Mouse (Mus musculus) hindbrain, embryonic 12.5 days (tissue): ENCODE results near the gene Hist1h1a. TPM values are rescaled to one million over a fixed set of nuclear protein-coding genes. Genes with fewer than 3 reads are reported as not detected.
"Not testable (repeated sequence)": the region's sequence is repeated elsewhere in the genome, so short reads cannot be mapped to it uniquely, and the experiment has no call there.

Experiments
- ATAC-seq: fragments of 200-750 bp; cut with Nextera tagmentation; 2 replicates; pipeline ENCODE4 v1.8.0; 2017; ENCODE audit warnings: moderate TSS enrichment; ENCODE audit not compliant: low FRiP score
- H3K27ac ChIP-seq: fragments of 300-500 bp; sonication (generic); 2 replicates; pipeline ENCODE4 v1.5.1; 2016; ENCODE audit warnings: mild to moderate bottlenecking
- H3K27me3 ChIP-seq: fragments of 300-500 bp; sonication (generic); 2 replicates; pipeline ENCODE4 v1.6.1; 2016; ENCODE audit warnings: mild to moderate bottlenecking
- H3K36me3 ChIP-seq: fragments of 300-500 bp; sonication (generic); 2 replicates; pipeline ENCODE4 v1.6.1; 2016; ENCODE audit warnings: mild to moderate bottlenecking
- H3K4me1 ChIP-seq: fragments of 300-500 bp; sonication (generic); 2 replicates; pipeline ENCODE4 v1.6.1; 2016
- H3K4me2 ChIP-seq: fragments of 300-500 bp; sonication (generic); replicated peaks from 2 replicates; pipeline ENCODE4 v1.6.1; 2016; ENCODE audit warnings: mild to moderate bottlenecking
- H3K4me3 ChIP-seq: fragments of 300-500 bp; sonication (generic); 2 replicates; pipeline ENCODE4 v1.5.1; 2016; ENCODE audit warnings: mild to moderate bottlenecking
- H3K9ac ChIP-seq: fragments of 300-500 bp; sonication (generic); 2 replicates; pipeline ENCODE4 v1.6.1; 2016; ENCODE audit warnings: mild to moderate bottlenecking, moderate library complexity
- H3K9me3 ChIP-seq: fragments of 300-500 bp; sonication (generic); replicated peaks from 2 replicates; pipeline ENCODE4 v1.6.1; 2016; ENCODE audit warnings: mild to moderate bottlenecking
- WGBS: fragments of 180-500 bp; shearing (Covaris S2); methylation state at CpG from one replicate; pipeline ENCODE4 v1.1.7; 2016; 5-methylcytosine and 5-hydroxymethylcytosine counted together
- polyA plus RNA-seq: library from polyadenylated mRNA; unstranded; fragments of >200 nt; fragmentation: Nextera tagmentation; extraction: Ambion mirVana; gene quantifications from 2 replicates; pipeline ENCODE4 v1.2.1, GENCODE M21; 2016

The Hist1h1a gene
- polyA plus RNA-seq, 1 experiment from 2014 or later, result 2.7 TPM

DNA sequence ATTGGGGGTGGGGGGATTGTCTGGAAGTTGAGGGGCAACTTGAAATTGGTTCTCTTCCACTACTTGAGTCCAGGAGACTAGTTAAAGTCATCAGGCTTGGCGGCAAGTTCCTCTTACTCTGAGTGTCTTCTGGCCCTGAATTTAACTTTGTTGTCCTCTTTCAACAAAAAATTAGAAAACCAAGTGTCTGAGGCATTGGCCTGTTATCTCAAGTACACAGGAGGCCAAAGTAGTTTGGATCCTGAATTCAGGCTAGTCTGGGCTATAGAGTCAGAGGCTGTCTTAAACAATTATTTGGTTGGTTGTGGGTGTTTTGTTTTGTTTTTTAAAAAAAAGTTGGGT lies 1.7 kb downstream of the Hist1h1a start:
- H3K9ac ChIP-seq, result no peak overlapping the region
- H3K27ac ChIP-seq, result no peak overlapping the region
- 74% methylated on average over 1 of the region's 1 CpGs for WGBS
- no peaks in the 10 kb centered on the region for H3K27me3 ChIP-seq
- H3K4me1 ChIP-seq, result peaks cover 20% of the 10 kb centered on the region
- H3K9me3 ChIP-seq, result no peaks in the 10 kb centered on the region
- no peaks in the 10 kb centered on the region for H3K36me3 ChIP-seq
- H3K4me2 ChIP-seq, result no peak overlapping the region; the same call in 1 of the 2 replicates
- H3K4me3 ChIP-seq, result no peak overlapping the region
- ATAC-seq, result no peak

DNA sequence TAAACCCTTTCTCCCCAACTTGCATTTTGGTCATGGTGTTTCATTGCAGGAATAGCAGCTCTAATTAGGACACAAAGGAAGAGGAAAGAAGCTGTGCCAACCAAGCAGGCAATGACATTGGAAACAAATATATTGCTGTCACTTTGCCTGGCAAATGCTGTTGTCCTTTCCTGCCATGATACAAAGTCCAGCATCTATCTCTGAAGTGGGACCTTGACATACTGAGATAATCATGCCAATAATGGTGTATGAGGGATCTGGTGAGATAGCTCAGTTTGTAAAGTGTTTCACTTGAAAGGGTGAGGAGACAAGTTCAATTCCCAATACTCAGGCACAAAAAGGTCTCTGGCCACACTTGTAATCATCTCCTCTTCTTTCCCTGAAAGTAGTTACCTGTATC lies 3.3 kb downstream of the Hist1h1a start:
- Histone ChIP-seq H3K4me3 (no peak overlapping the region), H3K36me3 (no peaks in the 10 kb centered on the region), H3K9ac (no peak overlapping the region), H3K4me2 (no peak overlapping the region), H3K27ac (no peak overlapping the region), H3K27me3 (no peaks in the 10 kb centered on the region), H3K4me1 (peaks cover 12% of the 10 kb centered on the region), H3K9me3 (no peaks in the 10 kb centered on the region)
- ATAC-seq, result no peak

DNA sequence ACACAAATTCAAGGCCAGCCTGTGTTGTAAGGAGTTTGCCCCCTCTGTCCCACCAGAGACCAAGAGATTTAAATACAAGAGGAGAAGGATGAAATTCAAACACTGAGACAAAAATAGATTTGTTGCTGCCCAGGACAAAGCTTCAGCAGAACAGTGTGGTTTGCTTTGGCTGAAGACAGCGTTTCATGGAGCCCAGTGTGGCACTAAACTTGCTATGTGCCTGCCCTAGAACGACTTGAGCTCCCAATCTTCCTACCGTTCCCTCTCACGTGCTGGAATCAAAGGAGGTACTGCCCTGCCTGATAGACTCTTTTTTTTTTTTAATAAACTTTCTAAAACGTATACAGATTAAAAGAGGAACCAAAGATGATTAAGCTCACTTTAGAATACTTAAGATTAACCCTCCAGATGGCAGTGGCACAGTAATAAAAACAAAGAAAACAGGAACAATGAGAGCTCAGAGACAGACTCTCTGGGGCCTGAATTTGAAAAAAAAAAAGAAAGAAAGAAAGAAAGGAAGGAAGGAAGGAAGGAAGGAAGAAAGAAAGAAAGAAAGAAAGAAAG lies 5.5 kb downstream of the Hist1h1a start:
- Histone ChIP-seq H3K4me1 (peaks cover 10% of the 10 kb centered on the region), H3K4me3 (no peak overlapping the region), H3K36me3 (no peaks in the 10 kb centered on the region), H3K4me2 (no peak overlapping the region), H3K9me3 (no peaks in the 10 kb centered on the region), H3K27ac (no peak overlapping the region), H3K27me3 (no peaks in the 10 kb centered on the region), H3K9ac (no peak overlapping the region)
- 59% methylated on average over 5 of the region's 5 CpGs for WGBS
- ATAC-seq, result no peak

GRCm38 (mm10) chr13:23769613-23770012 lies 6.1 kb downstream of the Hist1h1a start, which contains the start of gene Trim38:
TSS of gene Trim38 (plus strand) at chr13:23769913.
- not testable (repeated sequence) for H3K4me2 ChIP-seq, H3K27me3 ChIP-seq, H3K4me1 ChIP-seq, ATAC-seq, H3K9ac ChIP-seq, H3K36me3 ChIP-seq, H3K9me3 ChIP-seq, H3K4me3 ChIP-seq, H3K27ac ChIP-seq
- WGBS, result 84% methylated on average over 2 of the region's 2 CpGs

GRCm38 (mm10) chr13:23772561-23773313 lies 9.3 kb downstream of the Hist1h1a start:
- no peaks in the 10 kb centered on the region for H3K27me3 ChIP-seq
- no peak overlapping the region for H3K9ac ChIP-seq
- no peak overlapping the region for H3K4me3 ChIP-seq
- H3K4me1 ChIP-seq, result peaks cover 4% of the 10 kb centered on the region; the same call in 1 of the 2 replicates
- WGBS, result 23% methylated on average over 21 of the region's 21 CpGs
- no peaks in the 10 kb centered on the region for H3K36me3 ChIP-seq
- no peaks in the 10 kb centered on the region for H3K9me3 ChIP-seq
- no peak overlapping the region for H3K27ac ChIP-seq
- peak; percentile 85 for ATAC-seq
- peak overlapping the region; percentile 38 for H3K4me2 ChIP-seq

DNA sequence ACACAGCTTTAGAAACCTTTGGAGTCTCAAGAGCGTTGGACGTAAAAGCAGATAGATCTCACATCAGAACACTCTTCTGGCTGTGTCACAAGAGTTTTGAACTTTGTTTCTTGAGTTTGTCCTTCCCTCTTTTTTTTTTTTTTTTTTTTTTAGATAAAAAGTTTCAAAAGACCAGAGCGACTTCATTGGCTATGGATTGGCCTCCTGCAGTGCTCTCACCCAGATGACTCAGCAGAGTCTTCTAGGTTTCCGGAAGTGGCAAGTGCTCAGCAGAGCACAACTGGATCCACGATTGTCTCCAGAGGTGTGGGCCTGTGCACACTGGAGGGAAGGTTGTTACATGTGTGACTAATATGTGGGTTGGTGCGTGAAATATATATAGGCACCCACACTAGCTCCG lies 14.9 kb downstream of the Hist1h1a start:
- 92% methylated on average over 7 of the region's 7 CpGs for WGBS
- Histone ChIP-seq H3K9ac (no peak overlapping the region), H3K4me3 (no peak overlapping the region), H3K27me3 (no peaks in the 10 kb centered on the region), H3K4me2 (no peak overlapping the region), H3K27ac (no peak overlapping the region), H3K9me3 (no peaks in the 10 kb centered on the region), H3K36me3 (no peaks in the 10 kb centered on the region), H3K4me1 (no peaks in the 10 kb centered on the region)
- no peak for ATAC-seq

DNA sequence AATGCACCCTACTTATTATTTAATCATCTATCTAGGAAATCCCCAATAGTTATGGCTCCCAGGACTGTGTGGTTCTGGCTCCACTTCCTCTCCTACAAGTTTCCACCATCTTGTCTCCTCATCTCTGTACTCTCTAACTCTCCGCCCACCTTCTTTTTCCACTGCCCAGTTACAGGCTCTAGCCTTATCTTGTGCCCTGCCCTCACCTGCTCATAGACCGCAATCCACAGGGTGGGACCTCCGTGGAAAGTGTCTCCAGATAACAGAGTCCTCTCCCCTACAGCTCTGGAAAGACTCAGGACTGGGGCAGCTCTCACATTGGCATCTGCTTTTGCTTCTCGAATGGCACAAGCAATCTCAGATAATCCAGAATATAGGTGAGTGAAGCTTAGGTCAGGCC lies 15.6 kb downstream of the Hist1h1a start:
- 90% methylated on average over 4 of the region's 4 CpGs for WGBS
- Histone ChIP-seq H3K27me3 (no peaks in the 10 kb centered on the region), H3K4me1 (no peaks in the 10 kb centered on the region), H3K4me2 (no peak overlapping the region), H3K4me3 (no peak overlapping the region), H3K9me3 (no peaks in the 10 kb centered on the region), H3K36me3 (no peaks in the 10 kb centered on the region), H3K27ac (no peak overlapping the region), H3K9ac (no peak overlapping the region)
- ATAC-seq, result no peak

- Histone ChIP-seq H3K27ac (no peak overlapping the region), H3K4me1 (no peaks in the 10 kb centered on the region), H3K9me3 (no peaks in the 10 kb centered on the region), H3K9ac (no peak overlapping the region), H3K27me3 (no peaks in the 10 kb centered on the region), H3K36me3 (no peaks in the 10 kb centered on the region), H3K4me3 (no peak overlapping the region), H3K4me2 (no peak overlapping the region)
- WGBS, result 50% methylated on average over 2 of the region's 2 CpGs
- ATAC-seq, result no peak
Observed at GRCm38 (mm10) chr13:23792520-23792919, 29.1 kb downstream of the Hist1h1a start.

DNA sequence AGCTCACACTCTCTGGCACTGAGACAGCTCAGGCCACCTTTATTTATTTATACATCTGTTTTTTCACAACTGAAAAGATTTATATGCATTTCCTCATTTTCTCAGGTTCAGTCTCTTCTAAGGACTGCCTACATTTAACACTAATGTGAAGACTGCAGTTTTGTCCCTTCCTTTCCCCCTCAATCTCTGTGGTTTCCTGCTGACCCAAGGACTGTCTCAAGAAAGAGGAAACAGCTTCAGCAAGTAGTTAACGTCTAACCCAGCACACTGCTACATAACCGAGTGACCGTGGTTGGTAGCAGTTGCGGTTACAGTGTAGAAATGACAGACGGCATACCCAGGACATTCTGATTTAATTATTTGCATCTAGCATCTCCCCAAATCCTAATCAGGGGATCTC lies 35.9 kb downstream of the Hist1h1a start:
- Histone ChIP-seq H3K4me2 (no peak overlapping the region), H3K4me3 (no peak overlapping the region), H3K9me3 (no peaks in the 10 kb centered on the region), H3K27me3 (no peaks in the 10 kb centered on the region), H3K9ac (no peak overlapping the region), H3K27ac (no peak overlapping the region), H3K4me1 (no peaks in the 10 kb centered on the region), H3K36me3 (no peaks in the 10 kb centered on the region)
- 82% methylated on average over 5 of the region's 5 CpGs for whole genome bisulfite sequencing
- ATAC-seq, result no peak

GRCm38 (mm10) chr13:23804532-23804931 lies 41.1 kb downstream of the Hist1h1a start:
- Histone ChIP-seq H3K4me2 (no peak overlapping the region), H3K4me1 (no peaks in the 10 kb centered on the region), H3K9me3 (no peaks in the 10 kb centered on the region), H3K36me3 (no peaks in the 10 kb centered on the region), H3K27me3 (no peaks in the 10 kb centered on the region), H3K4me3 (no peak overlapping the region), H3K27ac (no peak overlapping the region), H3K9ac (no peak overlapping the region)
- WGBS, result 88% methylated on average over 2 of the region's 2 CpGs
- no peak for ATAC-seq

- no peak within 1 kb of the TSS for H3K4me2 ChIP-seq
- no peak for ATAC-seq
- H3K9ac ChIP-seq, result no peak within 1 kb of the TSS
- no peak within 1 kb of the TSS for H3K27ac ChIP-seq
- H3K4me3 ChIP-seq, result no peak within 1 kb of the TSS
- H3K9me3 ChIP-seq, result no peaks in the 10 kb centered on the region
- no peaks in the 10 kb centered on the region for H3K4me1 ChIP-seq
- no peaks in the 10 kb centered on the region for H3K36me3 ChIP-seq
- WGBS, result 91% methylated on average over 15 of the region's 15 CpGs
- no peaks in the 10 kb centered on the region for H3K27me3 ChIP-seq
Observed at GRCm38 (mm10) chr13:23806422-23807052, 43.1 kb downstream of the Hist1h1a start, which contains the start of gene Slc17a2. TSS of gene Slc17a2 (plus strand) at chr13:23806993.
